Mouse (Mus musculus): Measurements from ENCODE around the gene Rfx4.

The Rfx4 gene

GRCm38 (mm10) chr10:84755786-84756203 lies at the start of gene Rfx4:
Gene Rfx4, plus strand, starts transcription at chr10:84756062.
- DNase-seq (ENCODE audit: low spot score), result no peak

GRCm38 (mm10) chr10:84706543-84706942 lies 49.3 kb upstream of the Rfx4 start:
- DNase-seq (ENCODE audit: low spot score), result no peak

- no peak for DNase-seq (ENCODE audit: low spot score)
Measured at GRCm38 (mm10) chr10:84707226-84707625, 48.6 kb upstream of the Rfx4 start.

- DNase-seq (ENCODE audit: low spot score), result no peak
Measured at GRCm38 (mm10) chr10:84707752-84708530, 47.9 kb upstream of the Rfx4 start.

- no peak for DNase-seq (ENCODE audit: low spot score)
Measured at GRCm38 (mm10) chr10:84710192-84710591, 45.7 kb upstream of the Rfx4 start.

GRCm38 (mm10) chr10:84710827-84711226 lies 45.0 kb upstream of the Rfx4 start:
- DNase-seq (ENCODE audit: low spot score), result no peak

GRCm38 (mm10) chr10:84711479-84711878 lies 44.4 kb upstream of the Rfx4 start:
- no peak for DNase-seq (ENCODE audit: low spot score)

- DNase-seq (ENCODE audit: low spot score), result no peak
Measured at GRCm38 (mm10) chr10:84711940-84712339, 43.9 kb upstream of the Rfx4 start.

GRCm38 (mm10) chr10:84712532-84712931 lies 43.3 kb upstream of the Rfx4 start:
- DNase-seq (ENCODE audit: low spot score), result no peak

- DNase-seq (ENCODE audit: low spot score), result no peak
Measured at GRCm38 (mm10) chr10:84713043-84713442, 42.8 kb upstream of the Rfx4 start.

- no peak for DNase-seq (ENCODE audit: low spot score)
Measured at GRCm38 (mm10) chr10:84715639-84716038, 40.2 kb upstream of the Rfx4 start.

GRCm38 (mm10) chr10:84716581-84716980 lies 39.3 kb upstream of the Rfx4 start:
- no peak for DNase-seq (ENCODE audit: low spot score)

- no peak for DNase-seq (ENCODE audit: low spot score)
Measured at GRCm38 (mm10) chr10:84722711-84723110, 33.2 kb upstream of the Rfx4 start.

GRCm38 (mm10) chr10:84727005-84727404 lies 28.9 kb upstream of the Rfx4 start:
- no peak for DNase-seq (ENCODE audit: low spot score)

- no peak for DNase-seq (ENCODE audit: low spot score)
Measured at GRCm38 (mm10) chr10:84727760-84728159, 28.1 kb upstream of the Rfx4 start.

- no peak for DNase-seq (ENCODE audit: low spot score)
Measured at GRCm38 (mm10) chr10:84730078-84730477, 25.8 kb upstream of the Rfx4 start.

GRCm38 (mm10) chr10:84730956-84731355 lies 24.9 kb upstream of the Rfx4 start:
- no peak for DNase-seq (ENCODE audit: low spot score)

- no peak for DNase-seq (ENCODE audit: low spot score)
Measured at GRCm38 (mm10) chr10:84733511-84733910, 22.4 kb upstream of the Rfx4 start.

- no peak for DNase-seq (ENCODE audit: low spot score)
Measured at GRCm38 (mm10) chr10:84754851-84755785, 744 bp upstream of the Rfx4 start.

- DNase-seq (ENCODE audit: low spot score), result no peak
Measured at GRCm38 (mm10) chr10:84756435-84757095, 703 bp downstream of the Rfx4 start.

- no peak for DNase-seq (ENCODE audit: low spot score)
Measured at GRCm38 (mm10) chr10:84757426-84758199, 1.8 kb downstream of the Rfx4 start.

- no peak for DNase-seq (ENCODE audit: low spot score)
Measured at GRCm38 (mm10) chr10:84758200-84758468, 2.3 kb downstream of the Rfx4 start.
